Mouse (Mus musculus): ENCODE data around the gene Snx9. TPM values are rescaled to one million over a fixed set of nuclear protein-coding genes. Genes with fewer than 3 reads are reported as not detected.
A peak's percentile ranks its signal among the peaks of the same experiment; 100 is the strongest.

Snx9 gene
- polyA plus RNA-seq, 1 experiment from 2014 or later = 9.5 TPM

DNA sequence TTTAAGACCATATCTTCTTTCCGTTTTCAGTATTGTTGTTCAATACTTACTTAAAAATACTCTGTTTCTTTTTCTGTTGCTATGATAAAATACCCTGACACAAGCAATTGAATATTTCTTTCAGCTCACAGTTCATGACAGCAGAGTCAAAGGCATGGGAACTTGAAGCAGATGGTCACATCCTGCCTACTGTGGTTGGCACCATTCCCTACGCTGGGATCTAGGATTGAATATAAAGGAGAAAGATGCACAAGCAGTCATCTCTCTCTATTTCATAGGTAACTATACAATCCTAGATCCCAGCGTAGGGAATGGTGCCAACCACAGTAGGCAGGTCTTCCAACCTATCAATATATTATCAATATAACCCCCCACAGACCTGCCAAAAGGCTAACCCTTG, 9.3 kb downstream of the Snx9 start:
- H3K4me3 ChIP-seq = no peak overlapping the region
- H3K4me2 ChIP-seq = no peak overlapping the region
- H3K36me3 ChIP-seq = no peaks in the 10 kb centered on the region
- no peak overlapping the region for H3K9ac ChIP-seq
- H3K27ac ChIP-seq (replicated peaks) = no peak overlapping the region
- H3K9me3 ChIP-seq = peaks cover 3% of the 10 kb centered on the region; the same call in 1 of the 2 replicates
- WGBS = 97% methylated on average over 3 of the region's 3 CpGs
- no peak for ATAC-seq (ENCODE audit: low read depth)
- H3K4me1 ChIP-seq (replicated peaks) = peaks cover 25% of the 10 kb centered on the region
- no peaks in the 10 kb centered on the region for H3K27me3 ChIP-seq

GRCm38 (mm10) chr17:5853936-5854335, 12.8 kb downstream of the Snx9 start:
- Histone ChIP-seq H3K27me3 (no peaks in the 10 kb centered on the region), H3K27ac (replicated peaks) (no peak overlapping the region), H3K4me3 (no peak overlapping the region), H3K4me2 (no peak overlapping the region), H3K9ac (no peak overlapping the region), H3K4me1 (replicated peaks) (peaks cover 26% of the 10 kb centered on the region), H3K36me3 (no peaks in the 10 kb centered on the region), H3K9me3 (peaks cover 3% of the 10 kb centered on the region; the same call in 1 of the 2 replicates)
- ATAC-seq (ENCODE audit: low read depth) = no peak
- 96% methylated on average over 13 of the region's 13 CpGs for WGBS

DNA sequence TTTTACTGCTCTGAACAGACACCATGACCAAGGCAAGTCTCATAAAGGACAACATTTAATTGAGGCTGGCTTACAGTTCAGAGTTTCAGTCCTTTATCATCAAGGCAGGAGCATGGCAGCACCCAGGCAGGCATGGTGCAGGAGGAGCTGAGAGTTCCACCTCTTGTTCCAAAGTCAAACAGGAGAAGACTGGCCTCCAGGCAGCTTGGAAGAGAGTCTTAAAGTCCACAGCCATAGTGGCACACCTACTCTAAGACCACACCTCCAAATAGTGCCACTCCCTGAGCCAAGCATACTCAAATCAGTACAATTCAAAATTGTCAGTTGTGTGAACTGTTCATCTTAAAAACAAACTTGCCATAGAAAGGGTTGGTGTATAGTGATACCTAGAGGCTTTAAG, 14.4 kb downstream of the Snx9 start:
- Histone ChIP-seq H3K4me2 (no peak overlapping the region), H3K9me3 (peaks cover 3% of the 10 kb centered on the region; the same call in 1 of the 2 replicates)

GRCm38 (mm10) chr17:5856426-5856825, 15.3 kb downstream of the Snx9 start:
- WGBS = 92% methylated on average over 7 of the region's 7 CpGs
- Histone ChIP-seq H3K4me1 (replicated peaks) (peaks cover 14% of the 10 kb centered on the region), H3K36me3 (no peaks in the 10 kb centered on the region), H3K4me2 (no peak overlapping the region), H3K9ac (no peak overlapping the region), H3K9me3 (peaks cover 3% of the 10 kb centered on the region; the same call in 1 of the 2 replicates), H3K27ac (replicated peaks) (no peak overlapping the region), H3K4me3 (no peak overlapping the region), H3K27me3 (0 out of 2 replicates have a peak, but pooled peaks cover 5% of the 10 kb centered on the region)
- ATAC-seq (ENCODE audit: low read depth) = no peak

More for the DNA sequence above, 14.4 kb downstream of the Snx9 start:
- Histone ChIP-seq H3K9ac (no peak overlapping the region), H3K4me1 (replicated peaks) (peaks cover 14% of the 10 kb centered on the region), H3K27me3 (0 out of 2 replicates have a peak, but pooled peaks cover 5% of the 10 kb centered on the region), H3K27ac (replicated peaks) (no peak overlapping the region), H3K4me3 (no peak overlapping the region), H3K36me3 (no peaks in the 10 kb centered on the region)
- ATAC-seq (ENCODE audit: low read depth) = no peak

GRCm38 (mm10) chr17:5857206-5857605, 16.1 kb downstream of the Snx9 start:
- Histone ChIP-seq H3K27me3 (0 out of 2 replicates have a peak, but pooled peaks cover 5% of the 10 kb centered on the region), H3K4me3 (no peak overlapping the region), H3K4me2 (no peak overlapping the region), H3K4me1 (replicated peaks) (peaks cover 16% of the 10 kb centered on the region), H3K27ac (replicated peaks) (no peak overlapping the region), H3K36me3 (no peaks in the 10 kb centered on the region), H3K9me3 (peaks cover 3% of the 10 kb centered on the region; the same call in 1 of the 2 replicates), H3K9ac (no peak overlapping the region)
- no peak for ATAC-seq (ENCODE audit: low read depth)
- WGBS = 95% methylated on average over 11 of the region's 11 CpGs

DNA sequence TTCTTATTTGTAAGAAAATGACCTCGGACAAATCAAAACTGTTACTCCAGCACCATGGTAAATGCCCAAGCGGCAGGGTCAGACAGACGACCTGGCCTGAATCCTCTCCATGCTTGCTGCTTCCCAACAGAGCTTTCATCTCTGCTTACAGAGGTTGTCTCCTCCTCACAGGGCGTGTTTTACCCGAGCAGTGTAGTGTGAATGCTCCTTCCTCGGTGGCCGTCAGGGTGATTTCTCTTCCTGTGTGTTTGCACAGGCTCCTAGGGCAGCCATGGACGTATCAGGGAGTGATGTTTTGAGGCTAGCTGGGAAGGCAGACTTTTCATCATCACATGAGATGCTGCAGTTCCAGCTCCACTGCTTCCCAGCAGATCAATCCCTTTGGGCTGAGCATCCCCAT, 17.1 kb downstream of the Snx9 start:
- H3K36me3 ChIP-seq = no peaks in the 10 kb centered on the region
- H3K4me3 ChIP-seq = no peak overlapping the region
- peaks cover 3% of the 10 kb centered on the region; the same call in 1 of the 2 replicates for H3K9me3 ChIP-seq
- peaks cover 26% of the 10 kb centered on the region for H3K4me1 ChIP-seq (replicated peaks)
- no peak overlapping the region for H3K9ac ChIP-seq
- WGBS = 50% methylated on average over 8 of the region's 8 CpGs
- ATAC-seq (ENCODE audit: low read depth) = no peak
- H3K27me3 ChIP-seq = 0 out of 2 replicates have a peak, but pooled peaks cover 5% of the 10 kb centered on the region
- H3K27ac ChIP-seq (replicated peaks) = peak overlapping the region; percentile 33; the same call in 1 of the 2 replicates
- no peak overlapping the region for H3K4me2 ChIP-seq

DNA sequence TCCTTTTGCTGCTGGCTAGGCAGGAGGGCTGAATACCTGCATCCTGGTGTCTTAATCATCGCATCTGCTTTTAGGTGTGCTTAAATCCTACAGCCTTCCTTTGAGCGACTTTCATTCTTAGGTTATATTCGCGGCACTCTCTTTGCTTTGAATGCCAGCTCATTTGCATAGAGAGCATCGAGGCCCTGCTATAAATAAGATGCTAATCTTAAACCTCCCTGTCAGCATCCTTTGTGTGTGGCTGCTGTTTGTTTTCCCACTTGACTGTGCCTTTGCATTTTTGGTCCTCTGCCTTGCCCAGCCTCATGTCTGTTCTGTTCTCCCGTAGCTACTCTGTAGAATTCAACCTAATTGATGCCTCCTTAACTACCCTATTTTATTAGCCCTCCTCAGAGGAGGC, 21.2 kb downstream of the Snx9 start:
- no peaks in the 10 kb centered on the region for H3K36me3 ChIP-seq
- 8% methylated on average over 6 of the region's 6 CpGs for WGBS

GRCm38 (mm10) chr17:5862869-5863268, 21.7 kb downstream of the Snx9 start:
- H3K9me3 ChIP-seq = no peaks in the 10 kb centered on the region
- 0 out of 2 replicates have a peak overlapping the region, but pooled peaks have one; percentile 33 for H3K27ac ChIP-seq (replicated peaks)
- H3K4me1 ChIP-seq (replicated peaks) = peaks cover 27% of the 10 kb centered on the region
- WGBS = 18% methylated on average over 4 of the region's 4 CpGs
- no peak overlapping the region for H3K9ac ChIP-seq
- ATAC-seq (ENCODE audit: low read depth) = no peak
- no peaks in the 10 kb centered on the region for H3K36me3 ChIP-seq
- no peak overlapping the region; the same call in 1 of the 2 replicates for H3K4me2 ChIP-seq
- 0 out of 2 replicates have a peak, but pooled peaks cover 5% of the 10 kb centered on the region for H3K27me3 ChIP-seq
- no peak overlapping the region for H3K4me3 ChIP-seq

More for the DNA sequence above, 21.2 kb downstream of the Snx9 start:
- H3K27me3 ChIP-seq = 0 out of 2 replicates have a peak, but pooled peaks cover 5% of the 10 kb centered on the region
- H3K9ac ChIP-seq = no peak overlapping the region; the same call in 1 of the 2 replicates
- peak; percentile 72; the same call in 1 of the 2 replicates for ATAC-seq (ENCODE audit: low read depth)
- no peak overlapping the region for H3K4me3 ChIP-seq
- H3K27ac ChIP-seq (replicated peaks) = 0 out of 2 replicates have a peak overlapping the region, but pooled peaks have one; percentile 33
- peaks cover 28% of the 10 kb centered on the region for H3K4me1 ChIP-seq (replicated peaks)
- peak overlapping the region; percentile 28; the same call in 1 of the 2 replicates for H3K4me2 ChIP-seq
- H3K9me3 ChIP-seq = no peaks in the 10 kb centered on the region

DNA sequence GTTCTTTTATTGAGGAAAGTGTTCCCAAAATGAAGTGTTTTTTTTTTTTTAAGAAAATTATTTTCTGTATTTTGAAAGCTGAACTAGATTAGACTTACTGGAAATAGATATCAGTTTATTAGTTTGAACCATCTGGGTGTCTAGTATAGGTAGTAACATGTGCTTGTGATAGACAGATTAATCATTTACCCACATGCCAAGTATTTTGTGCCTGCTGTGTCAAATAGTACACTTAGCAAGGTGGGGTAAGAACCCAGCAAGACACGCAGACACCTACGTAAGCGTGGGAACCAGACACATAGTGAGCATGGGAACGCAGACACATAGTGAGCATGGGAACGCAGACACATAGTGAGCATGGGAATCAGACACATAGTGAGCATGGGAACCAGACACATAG, 22.6 kb downstream of the Snx9 start:
- 96% methylated on average over 5 of the region's 5 CpGs for WGBS
- H3K4me1 ChIP-seq (replicated peaks) = peaks cover 18% of the 10 kb centered on the region
- no peak for ATAC-seq (ENCODE audit: low read depth)

GRCm38 (mm10) chr17:5867456-5867855, 26.3 kb downstream of the Snx9 start:
- Histone ChIP-seq H3K9me3 (no peaks in the 10 kb centered on the region), H3K4me1 (replicated peaks) (peaks cover 14% of the 10 kb centered on the region), H3K27ac (replicated peaks) (no peak overlapping the region), H3K27me3 (no peaks in the 10 kb centered on the region), H3K36me3 (no peaks in the 10 kb centered on the region), H3K4me2 (no peak overlapping the region), H3K4me3 (no peak overlapping the region), H3K9ac (no peak overlapping the region)
- WGBS = 91% methylated on average over 6 of the region's 6 CpGs
- no peak for ATAC-seq (ENCODE audit: low read depth)

More for the DNA sequence above, 22.6 kb downstream of the Snx9 start:
- H3K4me3 ChIP-seq = no peak overlapping the region
- H3K27me3 ChIP-seq = 0 out of 2 replicates have a peak, but pooled peaks cover 5% of the 10 kb centered on the region
- no peaks in the 10 kb centered on the region for H3K36me3 ChIP-seq
- no peak overlapping the region for H3K9ac ChIP-seq
- no peak overlapping the region for H3K4me2 ChIP-seq
- no peak overlapping the region for H3K27ac ChIP-seq (replicated peaks)
- no peaks in the 10 kb centered on the region for H3K9me3 ChIP-seq

- Histone ChIP-seq H3K27ac (replicated peaks) (no peak overlapping the region), H3K36me3 (no peaks in the 10 kb centered on the region), H3K4me1 (replicated peaks) (peaks cover 7% of the 10 kb centered on the region), H3K4me2 (no peak overlapping the region), H3K9me3 (no peaks in the 10 kb centered on the region), H3K4me3 (no peak overlapping the region), H3K9ac (no peak overlapping the region), H3K27me3 (no peaks in the 10 kb centered on the region)
- 84% methylated on average over 7 of the region's 7 CpGs for WGBS
- ATAC-seq (ENCODE audit: low read depth) = no peak
These were observed 27.3 kb downstream of the Snx9 start for GRCm38 (mm10) chr17:5868319-5869031.

DNA sequence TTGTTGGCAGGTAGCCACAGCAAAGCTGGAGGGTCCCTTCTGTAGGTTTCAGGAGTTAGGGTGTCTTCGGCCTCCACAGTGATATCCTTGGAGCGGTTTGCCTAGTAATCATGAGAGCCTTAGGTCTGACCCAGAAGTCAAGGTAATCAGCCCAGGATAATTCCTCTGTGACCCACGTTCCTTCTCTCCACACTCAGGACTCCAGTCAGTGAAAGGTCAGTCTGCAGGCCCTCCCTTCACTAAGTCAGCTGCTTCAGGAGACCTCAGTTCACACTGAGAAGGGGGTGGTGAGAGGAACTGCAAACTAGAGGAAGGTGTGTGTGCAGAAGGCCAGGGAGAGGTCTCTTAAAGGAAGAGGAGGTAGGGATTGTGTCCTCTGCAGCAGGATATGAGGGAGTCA, 28.3 kb downstream of the Snx9 start:
- H3K27ac ChIP-seq (replicated peaks) = no peak overlapping the region
- H3K4me3 ChIP-seq = no peak overlapping the region
- H3K4me1 ChIP-seq (replicated peaks) = peaks cover 7% of the 10 kb centered on the region
- no peak for ATAC-seq (ENCODE audit: low read depth)
- 83% methylated on average over 3 of the region's 3 CpGs for WGBS
- H3K9ac ChIP-seq = no peak overlapping the region
- H3K27me3 ChIP-seq = no peaks in the 10 kb centered on the region
- H3K36me3 ChIP-seq = no peaks in the 10 kb centered on the region
- no peaks in the 10 kb centered on the region for H3K9me3 ChIP-seq
- H3K4me2 ChIP-seq = no peak overlapping the region

Data from neural tube, embryonic 13.5 days (tissue).